Mouse (Mus musculus): ENCODE measurements around the gene Ndufb8.
A peak's percentile ranks its signal among the peaks of the same experiment; 100 is the strongest.

The Ndufb8 gene

DNA sequence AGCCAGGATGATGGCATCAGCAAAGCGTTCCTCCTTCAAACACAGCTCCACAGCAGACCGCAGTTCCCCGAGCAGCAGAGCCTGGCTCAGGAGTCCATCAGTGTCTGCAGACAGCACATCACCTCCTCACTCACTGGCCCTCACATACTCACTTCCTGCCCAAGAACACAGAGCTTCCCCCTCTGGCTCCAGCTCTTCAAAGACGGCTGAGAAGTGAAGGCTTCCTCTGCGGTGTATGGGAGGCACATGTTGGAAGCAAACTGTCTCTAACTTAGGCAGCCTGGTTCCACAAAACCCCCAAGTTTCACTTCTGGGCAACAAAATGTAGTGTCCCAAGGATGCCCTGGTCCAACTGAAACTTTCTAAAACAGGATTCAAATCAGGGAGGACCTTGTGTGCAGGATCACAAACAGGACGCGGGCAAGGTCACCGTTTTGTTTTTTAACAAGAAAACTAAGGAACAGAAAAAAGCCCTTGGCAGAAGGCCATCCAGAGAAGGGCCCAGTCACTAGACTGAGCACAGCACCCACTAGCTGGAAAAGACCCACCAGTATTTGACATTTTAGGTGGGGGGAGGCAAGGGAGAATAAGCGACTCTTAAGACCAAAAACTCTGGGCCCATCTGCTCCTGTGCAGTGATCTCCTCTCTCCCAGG, 29.6 kb downstream of the Ndufb8 start:
- no peak for DNase-seq

- DNase-seq: peak; percentile 29
Measured at GRCm38 (mm10) chr19:44519152-44519551, 36.1 kb downstream of the Ndufb8 start.

DNA sequence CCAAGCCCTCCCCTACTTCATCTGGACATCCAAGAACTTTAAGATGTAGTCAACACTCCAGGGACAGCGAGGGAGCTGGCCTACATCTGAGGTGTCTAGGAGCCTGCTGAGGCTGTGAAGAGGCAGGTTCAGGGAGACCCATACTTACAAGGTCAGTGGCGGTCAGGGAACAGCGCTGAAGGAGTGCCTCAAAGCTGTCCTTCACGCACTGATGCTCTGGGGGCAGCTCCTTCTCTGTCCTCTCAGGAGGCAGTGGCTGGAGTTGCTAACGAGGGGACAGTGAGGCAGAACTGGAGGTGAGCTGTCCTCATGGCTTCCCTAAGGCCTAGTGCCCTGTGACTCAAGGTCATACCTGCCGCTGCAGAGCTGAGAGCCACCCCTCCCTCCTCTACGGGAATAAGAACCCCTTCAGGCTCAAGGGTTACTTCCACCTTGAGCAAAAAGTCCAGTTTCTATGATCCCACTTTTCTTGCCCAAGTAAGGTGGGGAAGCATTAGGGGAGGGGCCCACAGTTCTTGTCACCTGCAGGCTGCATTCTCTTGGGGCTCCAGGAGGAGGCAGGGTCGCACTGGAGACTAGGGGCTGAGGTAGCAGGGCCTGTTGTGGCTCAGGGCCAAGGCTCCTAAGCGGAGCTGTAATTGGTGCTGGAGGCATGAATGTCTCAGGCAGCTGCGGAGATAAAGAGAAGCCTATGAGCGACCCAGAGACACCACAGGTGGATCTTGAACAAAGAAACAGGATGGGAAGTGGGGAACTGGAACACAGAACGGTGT, 37.1 kb downstream of the Ndufb8 start:
- peak; percentile 26 for DNase-seq

DNA sequence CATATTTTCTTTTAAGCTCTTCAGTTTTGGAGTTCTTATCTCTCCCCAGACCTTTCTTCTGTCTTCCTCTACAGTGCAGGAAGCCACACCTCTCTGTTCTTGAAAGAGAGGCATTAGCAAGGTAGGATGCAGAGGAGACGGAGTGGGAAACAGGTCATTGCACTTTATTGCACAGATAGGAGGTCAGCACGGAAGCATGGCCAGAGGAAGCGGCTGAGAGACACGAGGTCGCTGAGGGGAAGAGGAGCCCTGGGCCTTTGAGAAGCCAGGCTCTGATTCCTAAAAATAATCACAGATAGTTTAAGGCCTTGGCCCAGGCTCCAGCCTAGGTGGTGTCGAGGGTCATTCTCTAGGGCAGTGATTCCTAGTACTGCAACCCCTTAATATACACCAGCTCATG, 39.5 kb downstream of the Ndufb8 start:
- no peak for DNase-seq

GRCm38 (mm10) chr19:44514521-44515451, 40.5 kb downstream of the Ndufb8 start:
- DNase-seq: no peak

DNA sequence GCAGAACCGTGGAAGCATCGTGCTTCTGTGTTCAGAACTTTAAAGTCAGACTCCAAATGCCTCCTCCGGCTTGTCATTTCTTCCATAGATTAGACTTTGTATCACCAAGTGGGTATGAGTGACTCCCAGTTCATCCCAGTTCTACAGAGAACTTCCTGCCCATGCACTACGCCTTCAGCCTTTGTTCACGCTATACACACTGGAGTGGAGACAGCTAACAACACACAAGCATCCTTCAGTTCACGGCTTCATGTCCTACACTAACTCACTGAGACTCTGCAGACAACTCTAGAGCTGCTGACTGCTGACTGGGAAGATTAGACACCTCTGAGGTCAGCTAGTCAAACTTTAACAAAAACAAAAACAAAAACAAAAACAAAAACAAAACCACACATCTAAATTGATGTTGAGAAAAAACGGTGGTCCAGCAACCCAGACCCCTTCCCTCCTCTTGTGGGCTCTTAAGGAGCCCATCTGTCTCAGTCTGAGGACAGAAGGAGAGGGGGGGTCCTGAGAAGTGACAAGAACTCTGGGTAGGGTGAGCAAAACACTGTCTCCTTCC, 41.2 kb downstream of the Ndufb8 start:
- DNase-seq: no peak

DNA sequence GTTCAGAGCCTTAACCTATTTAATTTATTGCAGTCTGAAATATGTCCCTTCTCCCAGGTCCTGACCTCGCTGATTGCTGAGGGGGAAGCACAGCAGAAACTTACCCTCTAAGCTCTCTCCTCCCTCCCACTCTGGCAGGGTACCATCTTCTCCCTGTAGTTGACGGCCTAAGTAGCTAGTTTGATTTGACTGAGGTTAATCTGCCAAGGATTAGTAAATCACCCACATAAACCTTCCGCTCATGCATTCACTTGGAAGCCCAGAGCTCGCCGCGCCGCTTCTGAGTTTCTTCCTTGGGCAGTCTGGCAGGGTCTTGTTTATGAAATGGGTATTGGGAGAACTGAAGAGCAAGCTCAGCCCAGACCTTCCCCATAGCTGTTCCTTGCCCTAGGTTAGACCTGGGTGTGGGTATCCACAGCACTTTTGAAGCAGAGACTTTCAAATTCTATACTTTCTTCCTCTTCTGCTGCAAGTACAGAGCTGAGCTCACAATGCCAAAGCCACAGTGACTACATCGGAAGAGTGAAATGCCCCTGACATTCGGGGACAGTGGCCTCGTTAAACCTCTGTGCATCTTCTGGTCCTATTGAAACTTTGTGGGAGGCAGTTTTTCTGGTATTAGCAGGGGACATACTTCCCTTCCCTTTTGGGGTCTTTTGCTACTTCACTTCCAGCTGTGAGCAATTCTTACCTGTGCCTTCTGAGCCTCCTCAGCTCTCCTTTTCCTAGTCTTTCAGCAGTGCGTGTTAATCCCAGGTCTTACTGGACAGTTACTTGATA, 42.0 kb downstream of the Ndufb8 start:
- no peak for DNase-seq

- no peak for DNase-seq
Measured at GRCm38 (mm10) chr19:44512601-44513000, 42.6 kb downstream of the Ndufb8 start.

GRCm38 (mm10) chr19:44511451-44512231, 43.6 kb downstream of the Ndufb8 start:
- peak; percentile 73 for DNase-seq

- DNase-seq: no peak
Measured at GRCm38 (mm10) chr19:44510534-44511175, 44.6 kb downstream of the Ndufb8 start.

DNA sequence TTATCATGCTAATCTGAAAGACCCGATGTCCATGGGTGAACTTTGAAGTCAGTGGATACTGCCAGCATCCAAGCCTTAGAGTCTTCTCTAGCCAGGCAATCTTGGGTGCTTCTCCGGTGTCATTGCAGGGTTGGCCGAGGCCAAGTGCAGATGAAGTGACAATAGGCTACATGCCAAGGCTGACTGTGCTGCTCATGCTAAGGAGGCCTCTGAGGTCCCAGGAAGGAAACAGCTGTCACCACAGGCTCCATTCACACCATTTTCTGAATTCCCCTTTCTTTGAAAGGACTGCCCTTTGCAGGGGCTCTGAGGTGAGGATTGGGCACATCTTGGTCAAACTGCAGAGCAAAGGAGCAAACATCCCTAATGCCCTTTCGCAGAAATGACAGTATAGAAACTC, 52.5 kb downstream of the Ndufb8 start:
- DNase-seq: no peak

- no peak for DNase-seq
Measured at GRCm38 (mm10) chr19:44501925-44502324, 53.3 kb downstream of the Ndufb8 start.

DNA sequence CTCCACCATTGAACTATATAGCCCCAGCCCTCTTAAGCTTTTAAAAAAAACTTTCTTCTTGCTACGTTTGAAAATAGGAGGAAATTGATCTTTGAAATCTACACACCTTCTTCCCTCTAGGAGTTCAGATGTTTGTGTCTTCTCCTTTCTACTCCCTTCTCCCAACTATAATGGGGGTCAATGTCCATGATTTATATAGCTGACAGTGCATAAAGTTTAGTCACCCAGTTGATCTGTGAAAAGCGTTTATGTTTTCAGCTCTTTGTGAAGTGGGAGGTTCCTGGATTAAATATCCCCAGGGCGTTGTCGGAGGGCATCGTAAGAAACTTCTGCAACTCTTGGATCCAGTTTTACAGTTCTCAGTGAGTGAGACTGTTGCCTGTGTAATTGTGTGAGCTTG, 55.0 kb downstream of the Ndufb8 start:
- DNase-seq: no peak

GRCm38 (mm10) chr19:44498936-44499335, 56.3 kb downstream of the Ndufb8 start:
- DNase-seq: no peak
